Mouse (Mus musculus): Measurements from ENCODE around the gene Pitpnc1. TPM values are rescaled to one million over a fixed set of nuclear protein-coding genes. Genes with fewer than 3 reads are reported as not detected.
A peak's percentile ranks its signal among the peaks of the same experiment; 100 is the strongest.
"Not testable (repeated sequence)": the region's sequence is repeated elsewhere in the genome, so short reads cannot be mapped to it uniquely, and the experiment has no call there.

The Pitpnc1 gene
- 35.0 and 36.7 TPM in 2 replicates for polyA plus RNA-seq (2015; fragmentation: Nextera tagmentation; extraction: Ambion mirVana)

- Histone ChIP-seq H3K4me1 (replicated peaks) (peaks cover 25% of the 10 kb centered on the region), H3K27ac (peak within 1 kb of the TSS; percentile 94), H3K9me3 (no peaks in the 10 kb centered on the region), H3K4me3 (replicated peaks) (peak within 1 kb of the TSS; percentile 78), H3K27me3 (no peaks in the 10 kb centered on the region), H3K4me2 (replicated peaks) (peak within 1 kb of the TSS; percentile 84), H3K9ac (replicated peaks) (peak within 1 kb of the TSS; percentile 89), H3K36me3 (no peaks in the 10 kb centered on the region)
- peak; percentile 92 for ATAC-seq
- under 1% methylated on average over 37 of the region's 37 CpGs for WGBS
Observed at GRCm38 (mm10) chr11:107470521-107471041, at the start of gene Pitpnc1. TSS of gene Pitpnc1 (minus strand) at chr11:107470699.

- Histone ChIP-seq H3K9ac (replicated peaks) (no peak overlapping the region), H3K9me3 (no peaks in the 10 kb centered on the region), H3K4me1 (replicated peaks) (no peaks in the 10 kb centered on the region), H3K27ac (no peak overlapping the region), H3K27me3 (no peaks in the 10 kb centered on the region), H3K4me2 (replicated peaks) (no peak overlapping the region), H3K4me3 (replicated peaks) (no peak overlapping the region), H3K36me3 (no peaks in the 10 kb centered on the region)
- 84% methylated on average over 5 of the region's 5 CpGs for WGBS
- ATAC-seq: no peak
Observed at GRCm38 (mm10) chr11:107518645-107519429, 48.3 kb upstream of the Pitpnc1 start.

GRCm38 (mm10) chr11:107516387-107516786, 45.9 kb upstream of the Pitpnc1 start:
- Histone ChIP-seq H3K4me1 (replicated peaks) (no peaks in the 10 kb centered on the region), H3K4me3 (replicated peaks) (no peak overlapping the region), H3K9ac (replicated peaks) (no peak overlapping the region), H3K4me2 (replicated peaks) (no peak overlapping the region), H3K27me3 (no peaks in the 10 kb centered on the region), H3K36me3 (no peaks in the 10 kb centered on the region), H3K27ac (no peak overlapping the region), H3K9me3 (no peaks in the 10 kb centered on the region)
- no peak for ATAC-seq
- 92% methylated on average over 2 of the region's 2 CpGs for WGBS

- Histone ChIP-seq H3K4me1 (replicated peaks) (peaks cover 20% of the 10 kb centered on the region), H3K4me3 (replicated peaks) (no peak overlapping the region), H3K27ac (no peak overlapping the region), H3K4me2 (replicated peaks) (no peak overlapping the region), H3K9ac (replicated peaks) (no peak overlapping the region), H3K27me3 (no peaks in the 10 kb centered on the region), H3K9me3 (no peaks in the 10 kb centered on the region), H3K36me3 (no peaks in the 10 kb centered on the region)
- 73% methylated on average over 10 of the region's 10 CpGs for WGBS
- ATAC-seq: no peak
Observed at GRCm38 (mm10) chr11:107513047-107513446, 42.5 kb upstream of the Pitpnc1 start.

- H3K9ac ChIP-seq (replicated peaks); H3K36me3 ChIP-seq; H3K4me2 ChIP-seq (replicated peaks); H3K9me3 ChIP-seq; H3K4me3 ChIP-seq (replicated peaks); H3K27ac ChIP-seq; H3K27me3 ChIP-seq; ATAC-seq: not testable (repeated sequence)
- H3K4me1 ChIP-seq (replicated peaks): peaks cover 20% of the 10 kb centered on the region
- 53% methylated on average over 5 of the region's 5 CpGs for WGBS
Observed at GRCm38 (mm10) chr11:107511954-107512353, 41.5 kb upstream of the Pitpnc1 start.

DNA sequence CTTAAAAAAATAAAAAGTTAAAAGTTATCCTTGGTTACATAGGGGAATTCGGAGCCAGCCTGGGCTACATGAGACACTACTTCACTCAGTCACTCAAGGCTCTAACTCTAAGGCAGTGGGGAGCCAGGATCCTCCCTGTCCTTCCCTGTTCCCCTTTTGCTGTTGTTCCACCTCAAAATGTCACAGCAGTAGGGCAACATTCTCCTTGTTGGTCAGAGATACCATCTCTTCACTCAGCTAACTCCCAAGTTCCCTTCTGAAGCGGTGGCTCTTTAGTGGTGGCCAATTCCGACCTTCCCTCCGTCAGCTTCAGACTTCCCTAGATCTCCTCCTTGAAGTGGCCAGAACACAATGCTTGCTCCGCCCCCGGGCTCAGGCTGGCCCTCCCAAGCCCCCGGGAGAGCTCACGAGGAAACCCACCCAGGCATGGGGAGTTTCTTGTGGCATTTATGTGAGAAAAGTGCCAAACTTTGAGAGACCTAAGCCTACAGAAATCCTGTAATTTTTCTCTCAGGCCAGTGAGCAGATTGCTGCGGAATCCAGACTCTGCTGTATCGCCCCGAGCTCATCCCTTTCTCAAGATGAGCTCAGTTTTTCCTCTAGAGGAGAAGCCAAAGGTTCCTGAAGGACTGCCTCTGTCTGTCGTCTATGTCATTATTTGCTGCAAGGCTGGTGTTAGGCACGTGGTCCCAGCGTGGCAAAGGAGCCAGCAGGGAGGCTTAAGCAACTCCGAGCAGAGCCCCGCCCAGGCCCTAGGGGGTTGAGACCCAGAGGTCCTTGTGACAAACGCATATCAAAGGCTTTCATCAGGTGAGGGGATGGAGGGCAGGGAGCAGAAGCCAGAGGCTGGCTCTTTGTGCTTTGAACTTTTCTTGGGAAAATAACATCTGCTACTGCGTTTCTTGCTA, 40.1 kb upstream of the Pitpnc1 start:
- 5% methylated on average over 18 of the region's 18 CpGs for WGBS
- peaks cover 20% of the 10 kb centered on the region for H3K4me1 ChIP-seq (replicated peaks)
- H3K4me2 ChIP-seq (replicated peaks): peak overlapping the region; percentile 31
- H3K27me3 ChIP-seq: no peaks in the 10 kb centered on the region
- H3K36me3 ChIP-seq: no peaks in the 10 kb centered on the region
- 0 out of 2 replicates have a peak overlapping the region, but pooled peaks have one; percentile 32 for H3K9ac ChIP-seq (replicated peaks)
- no peak overlapping the region for H3K4me3 ChIP-seq (replicated peaks)
- H3K9me3 ChIP-seq: no peaks in the 10 kb centered on the region
- ATAC-seq: no peak
- no peak overlapping the region for H3K27ac ChIP-seq

GRCm38 (mm10) chr11:107509631-107510338, 39.3 kb upstream of the Pitpnc1 start:
- Histone ChIP-seq H3K4me3 (replicated peaks) (no peak overlapping the region), H3K27me3 (no peaks in the 10 kb centered on the region), H3K36me3 (no peaks in the 10 kb centered on the region), H3K4me2 (replicated peaks) (no peak overlapping the region), H3K4me1 (replicated peaks) (peaks cover 20% of the 10 kb centered on the region), H3K27ac (no peak overlapping the region), H3K9me3 (peaks cover 3% of the 10 kb centered on the region; the same call in 1 of the 2 replicates), H3K9ac (replicated peaks) (no peak overlapping the region)
- 23% methylated on average over 11 of the region's 11 CpGs for WGBS
- peak; percentile 50 for ATAC-seq

- 63% methylated on average over 1 of the region's 1 CpGs for WGBS
- Histone ChIP-seq H3K27me3 (no peaks in the 10 kb centered on the region), H3K27ac (no peak overlapping the region), H3K9me3 (peaks cover 3% of the 10 kb centered on the region; the same call in 1 of the 2 replicates), H3K36me3 (no peaks in the 10 kb centered on the region), H3K4me3 (replicated peaks) (no peak overlapping the region), H3K9ac (replicated peaks) (no peak overlapping the region), H3K4me1 (replicated peaks) (peaks cover 20% of the 10 kb centered on the region), H3K4me2 (replicated peaks) (no peak overlapping the region)
- ATAC-seq: no peak
Observed at GRCm38 (mm10) chr11:107506260-107506659, 35.8 kb upstream of the Pitpnc1 start.

GRCm38 (mm10) chr11:107504364-107504763, 33.9 kb upstream of the Pitpnc1 start:
- WGBS: 96% methylated on average over 3 of the region's 4 CpGs
- not testable (repeated sequence) for ATAC-seq

GRCm38 (mm10) chr11:107502801-107503200, 32.3 kb upstream of the Pitpnc1 start:
- Histone ChIP-seq H3K4me2 (replicated peaks) (no peak overlapping the region), H3K4me3 (replicated peaks) (no peak overlapping the region), H3K9ac (replicated peaks) (no peak overlapping the region), H3K27me3 (no peaks in the 10 kb centered on the region), H3K4me1 (replicated peaks) (no peaks in the 10 kb centered on the region), H3K9me3 (peaks cover 3% of the 10 kb centered on the region; the same call in 1 of the 2 replicates), H3K36me3 (peaks cover 19% of the 10 kb centered on the region), H3K27ac (no peak overlapping the region)
- 84% methylated on average over 8 of the region's 8 CpGs for WGBS
- no peak for ATAC-seq

More at GRCm38 (mm10) chr11:107504364-107504763, 33.9 kb upstream of the Pitpnc1 start:
- not testable (repeated sequence) for H3K9me3 ChIP-seq; H3K27me3 ChIP-seq; H3K4me3 ChIP-seq (replicated peaks); H3K4me1 ChIP-seq (replicated peaks); H3K36me3 ChIP-seq; H3K9ac ChIP-seq (replicated peaks); H3K27ac ChIP-seq; H3K4me2 ChIP-seq (replicated peaks)

DNA sequence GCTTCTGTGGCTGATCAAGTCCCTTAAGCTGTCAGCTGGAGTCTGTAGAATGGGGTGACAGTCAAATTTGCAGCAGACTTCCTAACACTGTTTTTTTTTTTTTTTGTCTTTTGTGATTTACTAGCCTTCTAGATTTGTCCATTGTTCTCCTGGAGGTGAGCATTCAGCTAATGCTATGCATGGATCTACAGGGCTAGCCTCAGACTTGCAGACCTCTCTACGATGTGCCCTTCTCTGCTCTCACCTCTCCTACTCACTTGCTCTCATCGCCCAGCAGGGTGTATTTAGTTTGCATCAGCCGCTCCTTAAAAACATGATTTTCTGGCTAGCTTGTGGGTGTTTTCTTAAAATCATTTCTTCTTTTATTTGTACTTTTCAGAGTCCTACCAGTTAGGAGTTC, 13.8 kb upstream of the Pitpnc1 start:
- Histone ChIP-seq H3K4me2 (replicated peaks) (no peak overlapping the region), H3K9ac (replicated peaks) (no peak overlapping the region), H3K27ac (no peak overlapping the region), H3K4me3 (replicated peaks) (no peak overlapping the region), H3K27me3 (no peaks in the 10 kb centered on the region), H3K9me3 (no peaks in the 10 kb centered on the region), H3K4me1 (replicated peaks) (peaks cover 22% of the 10 kb centered on the region), H3K36me3 (peaks cover 43% of the 10 kb centered on the region)
- no peak for ATAC-seq
- WGBS: 93% methylated on average over 3 of the region's 3 CpGs

Measured in midbrain, embryonic 13.5 days (tissue).